Mouse (Mus musculus): ENCODE measurements at regions not wholly inside any gene's neighbourhood (a gene's known extent, or its start where the extent isn't known, plus 50 kb on each side); places are given as distances from the start of the nearest gene placed in this dataset.

DNA sequence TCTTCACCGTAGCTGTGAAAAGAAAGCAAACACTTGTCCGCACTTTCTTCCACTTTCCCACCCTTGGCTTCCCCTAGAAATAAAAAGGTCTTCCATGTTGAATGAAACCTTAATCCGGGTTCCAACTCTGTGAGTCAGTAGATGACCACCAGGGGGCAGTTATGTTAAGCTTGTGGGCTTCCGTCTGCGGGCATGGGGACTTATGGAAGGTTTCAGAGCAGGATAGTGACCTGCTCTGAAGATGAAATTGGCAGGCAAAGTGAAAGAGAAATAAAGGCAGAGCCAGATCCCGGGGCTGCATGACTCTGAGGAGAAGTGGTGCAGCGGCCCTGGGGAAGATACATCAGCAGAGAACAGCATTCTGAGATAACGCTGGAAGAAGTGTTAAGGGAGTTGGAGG, 139.1 kb downstream of the Ndfip2 start:
- DNase-seq, result peak; percentile 56 to 80

DNA sequence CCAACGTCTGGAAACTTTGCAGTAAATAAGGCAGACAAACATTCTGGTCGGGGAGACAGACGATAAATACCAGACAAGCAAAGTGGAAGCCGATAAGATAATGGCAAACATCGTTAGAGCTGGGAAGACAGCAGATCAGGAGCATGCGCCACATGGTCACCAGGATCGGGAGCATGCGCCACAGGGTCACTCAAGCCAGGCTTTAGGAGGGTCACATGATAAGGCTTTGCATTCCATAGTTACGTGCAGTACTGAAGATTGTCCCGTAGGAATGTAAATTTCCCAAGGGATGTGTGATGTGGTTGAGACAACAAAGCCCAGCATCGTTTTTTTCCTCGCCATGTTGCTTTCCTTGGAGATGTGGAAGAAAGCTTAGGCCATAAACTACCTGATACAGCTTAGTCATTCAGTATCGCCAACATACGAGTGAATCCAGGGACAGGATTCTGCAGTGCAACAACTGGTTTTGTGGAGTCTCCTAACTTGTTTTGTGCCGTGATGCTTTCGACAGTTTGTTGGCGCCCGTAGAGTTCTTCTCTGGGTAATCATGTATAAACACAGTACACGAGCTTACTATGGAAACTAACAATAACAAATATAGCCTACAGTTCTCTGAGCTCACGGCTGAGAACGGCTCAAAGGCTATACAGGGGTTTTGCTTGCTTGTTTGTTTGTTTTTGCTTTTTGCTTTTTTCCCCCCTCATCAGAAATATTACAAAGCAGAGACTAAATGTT, 133.9 kb downstream of the Ndfip2 start:
- peak in 1 of 2 experiments; percentile 35 for DNase-seq

DNA sequence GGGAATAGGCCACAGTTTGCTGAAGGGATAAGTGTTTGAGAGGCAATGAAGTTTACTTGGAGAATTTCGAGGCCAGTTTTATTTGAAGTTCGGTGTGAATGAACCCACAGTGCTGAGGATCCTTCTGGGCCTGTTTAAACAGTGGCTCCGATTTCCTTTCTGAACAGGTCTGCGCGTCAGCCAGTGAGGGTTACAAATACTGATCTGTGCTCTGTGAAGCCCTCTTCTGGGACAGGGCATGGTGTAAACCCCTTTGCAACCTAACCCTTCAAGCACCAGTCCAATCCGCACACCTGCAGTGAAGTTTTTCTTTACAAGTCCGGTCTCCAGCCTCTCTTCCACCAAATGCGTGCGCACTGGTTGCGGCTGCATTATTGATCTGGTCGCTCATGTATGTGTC, 133.1 kb downstream of the Ndfip2 start:
- no peak for DNase-seq

DNA sequence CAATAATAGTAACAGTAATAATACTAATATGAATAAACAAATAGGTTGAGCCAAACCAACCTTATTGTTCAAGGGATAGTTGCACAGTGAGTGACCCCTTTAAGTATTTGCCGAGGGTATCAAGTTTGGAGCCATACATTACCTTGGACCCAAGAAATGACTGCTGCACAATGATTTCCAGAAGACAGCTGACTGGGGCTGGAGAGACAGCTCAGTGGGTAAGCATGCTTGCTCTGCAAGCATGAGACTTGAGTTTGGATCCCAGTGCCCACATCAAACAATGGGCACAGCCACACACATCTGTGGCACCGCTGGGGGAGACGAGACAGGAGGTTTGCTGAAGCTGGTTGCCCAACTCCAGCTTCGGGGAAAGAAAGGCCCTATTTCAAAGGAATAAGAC, 126.7 kb downstream of the Ndfip2 start:
- DNase-seq, result no peak

DNA sequence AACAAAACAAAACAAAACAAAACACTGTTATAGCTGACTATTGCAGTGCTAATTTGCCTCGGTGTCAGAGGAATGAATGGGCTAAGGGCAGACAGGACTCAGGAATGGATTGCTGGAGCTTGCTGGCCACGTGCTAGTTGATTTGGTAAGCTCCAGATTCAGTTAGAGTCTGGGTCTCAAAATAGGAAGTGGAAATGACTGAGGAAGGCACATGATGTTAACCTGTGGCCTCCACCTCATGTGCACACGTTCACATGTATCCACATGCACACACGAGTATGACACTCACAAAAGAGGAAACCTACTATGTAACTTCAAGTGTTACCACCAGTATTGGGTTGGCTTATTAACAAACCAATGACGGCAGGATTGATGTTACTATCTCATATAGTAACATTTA, 125.0 kb downstream of the Ndfip2 start:
- no peak for DNase-seq

DNA sequence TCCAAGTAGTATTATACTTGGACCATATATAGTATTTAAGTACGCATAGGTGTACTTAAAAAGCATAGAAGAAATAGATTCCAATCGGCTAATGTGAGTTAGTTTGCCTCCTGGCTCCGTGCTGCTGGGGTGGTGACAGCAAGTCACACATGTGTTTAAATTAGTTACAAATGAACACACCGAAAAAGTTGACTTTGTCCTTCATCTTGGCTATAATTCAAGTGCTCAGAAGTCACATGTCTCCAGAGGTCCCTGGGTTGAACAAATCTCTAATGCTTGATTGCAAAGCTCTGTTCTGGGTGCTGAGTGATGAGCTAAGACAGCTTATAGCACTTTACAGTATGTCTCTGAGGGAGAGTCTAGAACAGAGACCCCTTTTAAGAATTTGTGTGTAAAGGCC, 121.7 kb downstream of the Ndfip2 start:
- DNase-seq, result no peak

DNA sequence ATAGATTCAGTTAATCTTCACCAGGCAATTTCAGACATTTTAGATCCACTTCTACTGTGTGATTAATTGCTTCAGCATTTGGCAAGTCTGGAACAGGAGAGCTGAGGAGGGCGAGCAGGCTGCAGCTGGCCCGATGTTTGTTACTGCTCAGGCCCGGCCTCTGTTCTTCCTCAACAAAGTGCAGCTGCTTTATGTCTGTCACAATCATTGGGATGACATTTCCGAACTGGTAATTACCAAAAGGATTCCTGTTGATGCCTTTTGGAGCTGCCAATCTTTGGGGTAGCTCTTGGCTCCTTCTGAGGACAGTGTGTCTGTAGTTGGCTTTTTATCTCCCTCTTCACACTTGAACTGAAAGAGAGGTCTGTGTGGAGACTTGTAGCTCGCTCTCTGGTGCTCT, 119.4 kb downstream of the Ndfip2 start:
- DNase-seq, result peak in 1 of 2 experiments; percentile 26

DNA sequence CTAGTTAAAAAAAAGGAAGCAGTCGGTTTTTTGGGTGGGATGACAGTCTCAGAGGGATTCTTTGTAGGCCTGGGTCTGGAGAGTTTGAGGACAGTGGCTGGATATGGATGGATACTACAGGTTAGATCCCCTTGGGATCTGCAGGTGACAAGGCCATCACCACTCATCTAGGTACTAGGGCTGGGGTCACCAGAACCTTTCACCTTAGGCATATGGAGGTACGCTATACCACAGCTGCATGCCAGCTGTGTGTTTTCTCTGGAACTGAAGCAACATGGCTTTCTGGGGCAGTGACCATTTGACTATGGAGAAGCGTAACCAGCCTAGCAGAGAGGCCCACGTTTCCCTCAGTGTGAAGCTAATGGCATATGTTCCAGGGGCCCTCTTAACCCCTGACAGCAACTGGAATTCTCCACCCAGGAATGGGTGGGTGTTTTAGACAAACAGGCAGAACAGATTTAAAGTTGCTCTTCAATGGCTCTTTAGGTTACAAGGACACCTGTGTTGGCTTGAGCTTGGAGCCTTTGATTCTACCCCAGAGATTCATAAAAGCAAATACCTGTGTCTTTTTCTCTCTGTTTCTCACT, 118.8 kb downstream of the Ndfip2 start:
- no peak for DNase-seq

DNA sequence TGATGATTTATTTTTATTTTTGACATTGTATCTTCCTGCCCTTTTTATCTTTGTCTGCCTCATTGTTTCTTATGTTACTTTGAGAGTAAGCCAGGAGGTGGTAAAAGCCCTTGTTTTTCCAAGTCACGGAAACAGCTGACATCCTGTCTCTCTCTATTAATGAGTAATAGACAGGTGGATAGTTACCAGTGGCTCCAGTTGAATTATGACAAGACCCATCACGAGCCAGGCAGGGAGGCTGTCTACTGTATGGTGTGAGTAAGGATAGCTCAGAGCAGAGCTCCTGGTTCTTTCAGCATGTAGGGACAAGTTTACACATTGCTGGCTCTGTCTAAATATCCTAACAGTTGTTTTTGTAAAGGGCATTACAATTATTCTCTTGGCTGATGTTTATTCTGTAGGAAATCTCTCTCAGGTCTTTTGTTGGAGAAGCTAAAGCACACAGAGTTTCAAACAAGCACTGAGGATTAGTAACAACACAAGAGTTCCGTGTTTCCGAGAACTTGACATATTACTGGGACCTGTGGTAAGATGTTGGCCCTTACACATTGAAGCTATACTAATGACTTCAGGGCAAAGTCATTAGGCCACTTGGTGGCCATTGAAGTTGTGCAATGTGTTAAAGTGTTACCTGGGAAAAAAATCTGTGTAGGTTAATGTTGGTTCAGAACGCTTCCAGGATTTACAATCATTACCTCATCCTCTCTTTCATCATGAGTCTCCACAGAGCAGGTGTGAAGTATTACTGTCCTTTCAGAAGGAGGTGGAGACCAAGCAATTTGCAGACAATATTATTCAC, 111.5 kb downstream of the Ndfip2 start:
- DNase-seq, result no peak

DNA sequence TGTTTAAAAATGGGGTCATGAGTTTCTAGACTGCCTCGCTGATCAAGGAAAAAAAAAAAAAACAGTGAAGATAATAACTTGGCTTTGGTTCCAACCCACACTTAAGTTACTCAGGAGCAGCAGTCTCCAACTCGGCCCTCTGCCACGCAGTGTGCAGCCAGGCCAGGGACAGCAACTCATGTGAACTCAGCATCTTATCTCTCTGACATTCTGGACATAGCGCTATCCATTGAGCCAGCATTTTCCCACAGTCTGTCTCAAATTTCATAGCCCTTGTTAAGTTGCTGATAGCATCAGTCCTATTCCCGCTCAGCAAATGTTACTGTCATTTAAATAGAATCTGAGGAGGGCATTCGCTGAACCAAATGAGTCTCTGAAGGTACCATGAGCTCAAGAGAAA, 102.2 kb downstream of the Ndfip2 start:
- DNase-seq, result peak in 1 of 2 experiments; percentile 46

DNA sequence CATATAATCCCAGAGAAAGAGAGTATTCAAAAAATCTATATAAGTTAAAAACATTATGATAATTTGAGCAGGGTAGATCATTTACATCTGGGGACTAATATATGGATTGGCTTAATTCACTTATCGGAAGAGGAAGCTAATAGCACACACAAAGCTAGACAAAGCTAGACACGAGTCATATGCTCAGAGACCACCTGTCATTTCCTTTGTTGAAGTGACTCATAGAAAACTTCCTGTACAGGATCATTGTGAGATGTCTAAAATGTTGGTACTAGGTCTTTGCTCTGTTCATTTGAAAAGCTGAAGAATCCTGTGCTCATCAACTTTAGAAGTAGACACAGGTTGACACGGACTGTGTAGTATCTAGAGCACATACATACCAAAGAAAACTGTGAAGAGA, 101.5 kb downstream of the Ndfip2 start:
- no peak for DNase-seq

All from lung, postnatal 4 days (tissue).